Mouse (Mus musculus) liver, embryonic 16.5 days (tissue): ENCODE data around the gene Bpgm. TPM values are rescaled to one million over a fixed set of nuclear protein-coding genes. Genes with fewer than 3 reads are reported as not detected.

Experiments
- ATAC-seq: fragments of 200-750 bp; cut with Nextera tagmentation; 2 replicates; pipeline ENCODE4 v1.8.0; 2017; ENCODE audit warnings: low read depth, mild to moderate bottlenecking, moderate number of reproducible peaks, moderate library complexity
- H3K27ac ChIP-seq: fragments of 300-500 bp; sonication (generic); 2 replicates; pipeline ENCODE4 v1.5.1; 2014; ENCODE audit warnings: mild to moderate bottlenecking, low read length
- H3K27me3 ChIP-seq: fragments of 300-500 bp; sonication (generic); 2 replicates; pipeline ENCODE4 v1.6.1; 2014; ENCODE audit warnings: low read depth, low read length, mixed read lengths; ENCODE audit not compliant: control insufficient read depth, insufficient read depth
- H3K36me3 ChIP-seq: fragments of 300-500 bp; sonication (generic); 2 replicates; pipeline ENCODE4 v1.6.1; 2014; ENCODE audit warnings: mild to moderate bottlenecking; ENCODE audit not compliant: control insufficient read depth, insufficient read depth
- H3K4me1 ChIP-seq: fragments of 300-500 bp; sonication (generic); 2 replicates; pipeline ENCODE4 v1.6.1; 2014; ENCODE audit warnings: low read depth, low read length, mixed read lengths; ENCODE audit not compliant: control insufficient read depth
- H3K4me2 ChIP-seq: fragments of 300-500 bp; sonication (generic); 2 replicates; pipeline ENCODE4 v1.6.1; 2014; ENCODE audit warnings: low read depth, low read length, mixed read lengths
- H3K4me3 ChIP-seq: fragments of 300-500 bp; sonication (generic); 2 replicates; pipeline ENCODE4 v1.5.1; 2014; ENCODE audit warnings: low read depth, mild to moderate bottlenecking, low read length
- H3K9ac ChIP-seq: fragments of 300-500 bp; sonication (generic); 2 replicates; pipeline ENCODE4 v1.6.1; 2014; ENCODE audit warnings: low read depth, low read length
- H3K9me3 ChIP-seq: fragments of 300-500 bp; sonication (generic); replicated peaks from 2 replicates; pipeline ENCODE4 v1.6.1; 2016; ENCODE audit warnings: low read length; ENCODE audit not compliant: control insufficient read depth
- WGBS: fragments of 180-500 bp; shearing (Covaris S2); extraction: QIAGEN DNeasy Blood & Tissue Kit; methylation state at CpG from one replicate; pipeline ENCODE4 v1.1.7; 2014; ENCODE audit not compliant: insufficient replicate concordance; 5-methylcytosine and 5-hydroxymethylcytosine counted together
- polyA plus RNA-seq: library from polyadenylated mRNA; unstranded; fragments of >200 nt; fragmentation: Nextera tagmentation; extraction: Ambion mirVana; gene quantifications from 2 replicates; pipeline ENCODE4 v1.2.1, GENCODE M21; 2015

The Bpgm gene
- polyA plus RNA-seq, 1 experiment from 2014 or later = 223 TPM

GRCm38 (mm10) chr6:34528131-34528530 lies 52.1 kb downstream of the Bpgm start:
- Histone ChIP-seq H3K4me2 (no peak overlapping the region), H3K36me3 (no peaks in the 10 kb centered on the region), H3K27ac (no peak overlapping the region), H3K9me3 (no peaks in the 10 kb centered on the region), H3K4me3 (no peak overlapping the region), H3K4me1 (peaks cover 32% of the 10 kb centered on the region), H3K9ac (no peak overlapping the region), H3K27me3 (no peaks in the 10 kb centered on the region)
- peak; percentile 61 for ATAC-seq
- 59% methylated on average over 2 of the region's 2 CpGs for WGBS

GRCm38 (mm10) chr6:34529992-34530391 lies 54.0 kb downstream of the Bpgm start:
- Histone ChIP-seq H3K4me2 (no peak overlapping the region), H3K4me1 (peaks cover 31% of the 10 kb centered on the region), H3K27ac (no peak overlapping the region), H3K27me3 (no peaks in the 10 kb centered on the region; the same call in 1 of the 2 replicates), H3K36me3 (no peaks in the 10 kb centered on the region), H3K9ac (no peak overlapping the region), H3K4me3 (no peak overlapping the region), H3K9me3 (no peaks in the 10 kb centered on the region)
- 65% methylated on average over 3 of the region's 3 CpGs for WGBS
- no peak for ATAC-seq

- Histone ChIP-seq H3K27ac (no peak overlapping the region), H3K4me1 (peaks cover 4% of the 10 kb centered on the region), H3K9ac (no peak overlapping the region), H3K4me3 (no peak overlapping the region), H3K4me2 (no peak overlapping the region), H3K36me3 (no peaks in the 10 kb centered on the region), H3K27me3 (no peaks in the 10 kb centered on the region; the same call in 1 of the 2 replicates), H3K9me3 (no peaks in the 10 kb centered on the region)
- WGBS = 61% methylated on average over 1 of the region's 1 CpGs
- ATAC-seq = no peak
Measured at GRCm38 (mm10) chr6:34533055-34533454, 57.0 kb downstream of the Bpgm start.

- Histone ChIP-seq H3K36me3 (no peaks in the 10 kb centered on the region), H3K9me3 (no peaks in the 10 kb centered on the region), H3K9ac (no peak overlapping the region), H3K27ac (no peak overlapping the region), H3K27me3 (no peaks in the 10 kb centered on the region; the same call in 1 of the 2 replicates), H3K4me3 (no peak overlapping the region), H3K4me2 (no peak overlapping the region), H3K4me1 (no peaks in the 10 kb centered on the region)
- WGBS = 40% methylated on average over 5 of the region's 5 CpGs
- no peak for ATAC-seq
Measured at GRCm38 (mm10) chr6:34533896-34534295, 57.9 kb downstream of the Bpgm start.

GRCm38 (mm10) chr6:34542866-34543265 lies 66.9 kb downstream of the Bpgm start:
- Histone ChIP-seq H3K4me2 (no peak overlapping the region), H3K27ac (no peak overlapping the region), H3K9ac (no peak overlapping the region), H3K4me3 (no peak overlapping the region), H3K27me3 (no peaks in the 10 kb centered on the region), H3K4me1 (no peaks in the 10 kb centered on the region), H3K9me3 (no peaks in the 10 kb centered on the region), H3K36me3 (no peaks in the 10 kb centered on the region)
- no peak for ATAC-seq
- 81% methylated on average over 4 of the region's 4 CpGs for WGBS

- no peaks in the 10 kb centered on the region for H3K4me1 ChIP-seq
- ATAC-seq = no peak
- 63% methylated on average over 21 of the region's 21 CpGs for WGBS
- H3K4me3 ChIP-seq = no peak overlapping the region
- H3K27ac ChIP-seq = no peak overlapping the region
- no peaks in the 10 kb centered on the region for H3K9me3 ChIP-seq
- no peak overlapping the region for H3K9ac ChIP-seq
- H3K36me3 ChIP-seq = no peaks in the 10 kb centered on the region
- H3K4me2 ChIP-seq = no peak overlapping the region
- no peaks in the 10 kb centered on the region for H3K27me3 ChIP-seq
Measured at GRCm38 (mm10) chr6:34543303-34544206, 67.5 kb downstream of the Bpgm start.

- Histone ChIP-seq H3K36me3 (no peaks in the 10 kb centered on the region), H3K27ac (no peak overlapping the region), H3K4me3 (no peak overlapping the region), H3K27me3 (no peaks in the 10 kb centered on the region), H3K4me2 (no peak overlapping the region), H3K9me3 (no peaks in the 10 kb centered on the region), H3K4me1 (no peaks in the 10 kb centered on the region), H3K9ac (no peak overlapping the region)
- WGBS = 73% methylated on average over 10 of the region's 10 CpGs
- no peak for ATAC-seq
Measured at GRCm38 (mm10) chr6:34544207-34544602, 68.2 kb downstream of the Bpgm start.

GRCm38 (mm10) chr6:34545286-34545685 lies 69.3 kb downstream of the Bpgm start:
- no peak overlapping the region for H3K4me3 ChIP-seq
- no peaks in the 10 kb centered on the region for H3K27me3 ChIP-seq
- no peak overlapping the region for H3K27ac ChIP-seq
- no peaks in the 10 kb centered on the region for H3K4me1 ChIP-seq
- no peak overlapping the region for H3K9ac ChIP-seq
- no peaks in the 10 kb centered on the region for H3K36me3 ChIP-seq
- ATAC-seq = no peak
- H3K4me2 ChIP-seq = no peak overlapping the region
- H3K9me3 ChIP-seq = no peaks in the 10 kb centered on the region
- WGBS = 57% methylated on average over 10 of the region's 10 CpGs

- 60% methylated on average over 13 of the region's 13 CpGs for WGBS
- ATAC-seq = no peak
- no peak overlapping the region for H3K27ac ChIP-seq
Measured at GRCm38 (mm10) chr6:34548406-34548990, 72.5 kb downstream of the Bpgm start.

More at GRCm38 (mm10) chr6:34548406-34548990, 72.5 kb downstream of the Bpgm start:
- Histone ChIP-seq H3K27me3 (no peaks in the 10 kb centered on the region), H3K4me3 (no peak overlapping the region), H3K36me3 (no peaks in the 10 kb centered on the region), H3K9me3 (no peaks in the 10 kb centered on the region), H3K4me2 (no peak overlapping the region), H3K9ac (no peak overlapping the region), H3K4me1 (no peaks in the 10 kb centered on the region)
